Mouse (Mus musculus): ENCODE data around the gene Ffar1. TPM values are rescaled to one million over a fixed set of nuclear protein-coding genes. Genes with fewer than 3 reads are reported as not detected.

The Ffar1 gene
- polyA plus RNA-seq (2017; shearing (Covaris generic)): 1 to 10 TPM in 1 of 2 experiments, under 1 TPM in 1; 0.14 to 1.0 TPM

GRCm38 (mm10) chr7:30861464-30861863 is at the start of gene Ffar1:
TSS of gene Ffar1 (minus strand) at chr7:30861564.

GRCm38 (mm10) chr7:30880176-30880575 is 18.8 kb upstream of the Ffar1 start, which contains the start of gene Cd22:
TSS of gene Cd22 (minus strand) at chr7:30880342.

GRCm38 (mm10) chr7:30856078-30856477 is 5.3 kb downstream of the Ffar1 start, which contains the start of gene Ffar3:
TSS of gene Ffar3 (minus strand) at chr7:30856178.

GRCm38 (mm10) chr7:30823675-30824074 is 37.7 kb downstream of the Ffar1 start, which contains the start of gene Ffar2:
TSS of gene Ffar2 (minus strand) at chr7:30823775.

Other genes starting within 250 kb of the Ffar1 start
- gene Upk1a, start 248.7 kb downstream of the Ffar1 start, polyA plus RNA-seq (2017; shearing (Covaris generic)): 1 to 10 TPM in 1 of 2 experiments, not detected in 1; 1.6 TPM
- gene Cox6b1, start 235.4 kb downstream of the Ffar1 start, polyA plus RNA-seq (2017; shearing (Covaris generic)): 100 to 1,000 TPM; 588 to 621 TPM
- not detected for gene Etv2, start 225.7 kb downstream of the Ffar1 start, polyA plus RNA-seq (2017; shearing (Covaris generic))
- 100 to 1,000 TPM; 177 to 208 TPM for gene Rbm42, start 211.2 kb downstream of the Ffar1 start, polyA plus RNA-seq (2017; shearing (Covaris generic))
- 10 to 100 TPM; 34.8 to 50.8 TPM for gene Haus5, start 196.6 kb downstream of the Ffar1 start, polyA plus RNA-seq (2017; shearing (Covaris generic))
- gene Pmis2, start 190.0 kb downstream of the Ffar1 start, polyA plus RNA-seq (2017; shearing (Covaris generic)): 1 to 10 TPM in 1 of 2 experiments, not detected in 1; 3.0 TPM
- not detected for gene 2200002J24Rik, start 162.6 kb downstream of the Ffar1 start, polyA plus RNA-seq (2017; shearing (Covaris generic))
- gene Atp4a, start 149.4 kb downstream of the Ffar1 start, polyA plus RNA-seq (2017; shearing (Covaris generic)): 1 to 10 TPM in 1 of 2 experiments, not detected in 1; 2.4 TPM
- gene Tmem147, start 132.0 kb downstream of the Ffar1 start, polyA plus RNA-seq (2017; shearing (Covaris generic)): 100 to 1,000 TPM; 107 to 111 TPM
- gene Gapdhs, start 117.9 kb downstream of the Ffar1 start, polyA plus RNA-seq (2017; shearing (Covaris generic)): 1 to 10 TPM in 1 of 2 experiments, under 1 TPM in 1; 0.40 to 1.6 TPM
- 1 to 10 TPM in 1 of 2 experiments, not detected in 1; 2.9 TPM for gene Sbsn, start 110.1 kb downstream of the Ffar1 start, polyA plus RNA-seq (2017; shearing (Covaris generic))
- gene Dmkn, start 97.8 kb downstream of the Ffar1 start, polyA plus RNA-seq (2017; shearing (Covaris generic)): under 1 TPM in 1 of 2 experiments, not detected in 1; 0.37 TPM
- not detected for gene Krtdap, start 73.7 kb downstream of the Ffar1 start, polyA plus RNA-seq (2017; shearing (Covaris generic))
- 1 to 10 TPM in 1 of 2 experiments, not detected in 1; 1.0 TPM for gene Ffar2, start 37.8 kb downstream of the Ffar1 start, polyA plus RNA-seq (2017; shearing (Covaris generic))
- not detected for gene Ffar3, start 5.4 kb downstream of the Ffar1 start, polyA plus RNA-seq (2017; shearing (Covaris generic))
- 10 to 100 TPM; 16.6 to 28.0 TPM for gene Cd22, start 18.8 kb upstream of the Ffar1 start, polyA plus RNA-seq (2017; shearing (Covaris generic))
- gene Mag, start 53.3 kb upstream of the Ffar1 start, polyA plus RNA-seq (2017; shearing (Covaris generic)): under 1 TPM; 0.17 to 0.66 TPM
- under 1 TPM in 1 of 2 experiments, not detected in 1; 0.40 TPM for gene Hamp2, start 63.1 kb upstream of the Ffar1 start, polyA plus RNA-seq (2017; shearing (Covaris generic))
- under 1 TPM in 1 of 2 experiments, not detected in 1; 0.75 TPM for gene Hamp, start 82.5 kb upstream of the Ffar1 start, polyA plus RNA-seq (2017; shearing (Covaris generic))
- 10 to 100 TPM in 1 of 2 experiments, 1 to 10 TPM in 1; 9.6 to 19.0 TPM for gene Usf2, start 95.2 kb upstream of the Ffar1 start, polyA plus RNA-seq (2017; shearing (Covaris generic))
- 10 to 100 TPM in 1 of 2 experiments, 1 to 10 TPM in 1; 8.3 to 15.2 TPM for gene Lsr, start 111.9 kb upstream of the Ffar1 start, polyA plus RNA-seq (2017; shearing (Covaris generic))
- gene Fam187b, start 112.2 kb upstream of the Ffar1 start, polyA plus RNA-seq (2017; shearing (Covaris generic)): under 1 TPM; 0.58 to 0.88 TPM
- gene Fxyd5, start 180.9 kb upstream of the Ffar1 start, polyA plus RNA-seq (2017; shearing (Covaris generic)): 1,000 to 10,000 TPM; 1,742 to 2,151 TPM
- under 1 TPM in 1 of 2 experiments, not detected in 1; 0.48 TPM for gene Fxyd7, start 189.9 kb upstream of the Ffar1 start, polyA plus RNA-seq (2017; shearing (Covaris generic))
- 1 to 10 TPM in 1 of 2 experiments, under 1 TPM in 1; 0.64 to 1.1 TPM for gene Fxyd1, start 195.6 kb upstream of the Ffar1 start, polyA plus RNA-seq (2017; shearing (Covaris generic))
- gene Lgi4, start 197.8 kb upstream of the Ffar1 start, polyA plus RNA-seq (2017; shearing (Covaris generic)): under 1 TPM; 0.27 to 0.71 TPM
- gene Fxyd3, start 215.1 kb upstream of the Ffar1 start, polyA plus RNA-seq (2017; shearing (Covaris generic)): 10 to 100 TPM in 1 of 2 experiments, under 1 TPM in 1; 0.91 to 12.9 TPM